Comparison of ENCODE assay signal across 11 mouse cellular contexts in the genomic region with DNA sequence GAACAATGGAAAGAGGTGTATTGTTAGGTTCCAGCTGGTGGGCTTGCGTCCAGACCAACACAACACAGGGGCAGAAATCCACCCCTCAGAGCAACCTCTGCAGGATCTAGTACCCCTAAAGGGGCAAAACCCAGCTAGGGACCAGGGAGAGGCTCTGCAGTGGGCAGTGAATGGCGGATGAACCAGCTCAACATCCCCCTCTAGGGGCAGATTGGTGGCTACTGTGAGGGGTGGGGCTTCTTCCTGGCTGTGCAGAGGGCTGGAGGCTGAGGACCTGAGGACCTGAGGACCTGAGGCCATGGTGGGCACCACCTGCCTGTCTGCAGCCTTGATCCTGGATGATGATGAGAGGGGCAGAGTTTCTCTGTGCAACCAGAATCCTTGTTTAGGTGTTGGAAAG. TPM values are rescaled to one million over a fixed set of nuclear protein-coding genes. Genes with fewer than 3 reads are reported as not detected.
DNase-seq lines count a peak whose midpoint lies in the region; ATAC-seq and TF ChIP-seq lines count a peak whose summit lies in the region.
"Had no signal": no experiment of that assay in that cellular context is flagged by ENCODE, and none has a peak within 500 bp of the region (broad histone marks: within the 10 kb centered on the region; RNA-seq: fewer than 3 reads in every experiment).

No protein-coding gene starts in this region.

- no peak overlapping the region for H3K27ac ChIP-seq in hindbrain, postnatal 0 days
- no peak overlapping the region for H3K27ac ChIP-seq in hindbrain, embryonic 13.5 days

- H3K4me3 ChIP-seq in hindbrain, postnatal 0 days (ENCODE audit: low read length) = no peak overlapping the region
- H3K4me3 ChIP-seq in hindbrain, embryonic 13.5 days = no peak overlapping the region
- H3K4me3 ChIP-seq: megakaryocyte, embryonic 14.5 days had no signal

- no peaks in the 10 kb centered on the region for H3K9me3 ChIP-seq in hindbrain, postnatal 0 days (ENCODE audit: low read length)
- no peaks in the 10 kb centered on the region for H3K9me3 ChIP-seq in hindbrain, embryonic 13.5 days
- H3K9me3 ChIP-seq: megakaryocyte, embryonic 14.5 days had no signal

- H3K9ac ChIP-seq in hindbrain, postnatal 0 days (replicated peaks; ENCODE audit: low read length) = no peak overlapping the region
- no peak overlapping the region for H3K9ac ChIP-seq in hindbrain, embryonic 13.5 days

- intact Hi-C loops in left cerebral cortex, postnatal 36 days (cut with DNase I) = no loop called here

- ATAC-seq in hindbrain, postnatal 0 days = no peak
- no peak for ATAC-seq in hindbrain, embryonic 13.5 days (ENCODE audit: low FRiP score)
- peak; percentile 71 for ATAC-seq in megakaryocyte-erythroid progenitor cell, adult 5-6 weeks (replicated peaks; ENCODE audit: low FRiP score, low TSS enrichment, poor library complexity, severe bottlenecking)
- ATAC-seq: hindbrain, embryonic 16.5 days had no signal

- no peak for DNase-seq in hindbrain, postnatal 0 days (ENCODE audit: low spot score)
- peak; percentile 10 to 17 for DNase-seq in B cell, adult 2 months
- peak; percentile 25 for DNase-seq in c-Kit-positive CD71-negative TER-119-negative erythroid progenitor cells, embryonic 14.5 days (ENCODE audit: low read depth)
- no peak for DNase-seq in left cerebral cortex, postnatal 36 days (ENCODE audit: low spot score in 2 of 2)
- DNase-seq in heart, adult 18-20 months = no peak
- no peak for DNase-seq in right cerebral cortex, adult 18-20 months
- DNase-seq: spleen, adult 18-20 months had no signal

- peak; percentile 43 for TF ChIP-seq CTCF in hindbrain, postnatal 0 days (IDR thresholded peaks at IDR 0.05; ENCODE audit: low read depth)

- no peaks in the 10 kb centered on the region for H3K4me1 ChIP-seq in hindbrain, postnatal 0 days (ENCODE audit: insufficient read depth, low read length)
- no peaks in the 10 kb centered on the region for H3K4me1 ChIP-seq in hindbrain, embryonic 13.5 days (replicated peaks)

- no peak overlapping the region for H3K4me2 ChIP-seq in hindbrain, postnatal 0 days (ENCODE audit: low read depth, low read length)
- H3K4me2 ChIP-seq in hindbrain, embryonic 13.5 days = no peak overlapping the region

- WGBS in hindbrain, postnatal 0 days = 43% methylated on average over 2 of the region's 2 CpGs
- 40% methylated on average over 2 of the region's 2 CpGs for WGBS in hindbrain, embryonic 13.5 days

- no peaks in the 10 kb centered on the region for H3K27me3 ChIP-seq in hindbrain, postnatal 0 days (ENCODE audit: insufficient read depth, low read length)
- peaks cover 7% of the 10 kb centered on the region; the same call in 1 of the 2 replicates for H3K27me3 ChIP-seq in hindbrain, embryonic 13.5 days

- H3K36me3 ChIP-seq in hindbrain, postnatal 0 days (ENCODE audit: insufficient read depth, low read length) = no peaks in the 10 kb centered on the region
- H3K36me3 ChIP-seq in hindbrain, embryonic 13.5 days = no peaks in the 10 kb centered on the region

RNA-seq across cellular contexts. Expression of gene Fam53a, which starts 35.8 kb away (rescaled TPM):
- 22.9 and 48.1 TPM in 2 replicates for total RNA-seq in hindbrain, postnatal 0 days (2014; rRNA removed)
- polyA plus RNA-seq in hindbrain, postnatal 0 days (2015; fragmentation: Nextera tagmentation; extraction: Ambion mirVana) = 26.4 and 27.6 TPM in 2 replicates
- 35.8 and 37.2 TPM in 2 replicates for polyA plus RNA-seq in hindbrain, embryonic 13.5 days (2015; fragmentation: Nextera tagmentation; extraction: Ambion mirVana)
- 44.2 and 44.7 TPM in 2 replicates for total RNA-seq in megakaryocyte-erythroid progenitor cell, adult 5-6 weeks (2014; fragmentation: Nextera tagmentation)
- total RNA-seq in megakaryocyte-erythroid progenitor cell, adult 5-6 weeks (2017) = 14.6 and 21.7 TPM in 2 replicates
- 10 to 100 TPM; 24.6 to 28.6 TPM for total RNA-seq in left cerebral cortex, postnatal 36 days (2021)
- total RNA-seq in heart, adult 18-20 months (2021) = 10 to 100 TPM; 21.6 to 28.7 TPM

RNA-seq across cellular contexts. Expression of gene Gm9903, which starts 36.1 kb away (rescaled TPM):
- total RNA-seq in hindbrain, postnatal 0 days (2014; rRNA removed) = 0.89 and 2.1 TPM in 2 replicates
- polyA plus RNA-seq in hindbrain, postnatal 0 days (2015; fragmentation: Nextera tagmentation; extraction: Ambion mirVana) = 0.21 and 0.66 TPM in 2 replicates
- 0.86 and 0.87 TPM in 2 replicates for polyA plus RNA-seq in hindbrain, embryonic 13.5 days (2015; fragmentation: Nextera tagmentation; extraction: Ambion mirVana)
- not detected in 2 replicates for total RNA-seq in megakaryocyte-erythroid progenitor cell, adult 5-6 weeks (2014; fragmentation: Nextera tagmentation)
- total RNA-seq in megakaryocyte-erythroid progenitor cell, adult 5-6 weeks (2017) = 0.69 TPM in 1 of 2 replicates, not detected in the other
- total RNA-seq in left cerebral cortex, postnatal 36 days (2021) = 1 to 10 TPM in 1 of 2 experiments, under 1 TPM in 1; 0.64 to 1.7 TPM
- 1 to 10 TPM in 1 of 2 experiments, under 1 TPM in 1; 0.87 to 1.2 TPM for total RNA-seq in heart, adult 18-20 months (2021)

RNA-seq across cellular contexts. Expression of gene Slbp, which starts 58.8 kb away (rescaled TPM):
- total RNA-seq in hindbrain, postnatal 0 days (2014; rRNA removed) = 66.0 and 67.4 TPM in 2 replicates
- polyA plus RNA-seq in hindbrain, postnatal 0 days (2015; fragmentation: Nextera tagmentation; extraction: Ambion mirVana) = 128 and 132 TPM in 2 replicates
- 126 and 130 TPM in 2 replicates for polyA plus RNA-seq in hindbrain, embryonic 13.5 days (2015; fragmentation: Nextera tagmentation; extraction: Ambion mirVana)
- total RNA-seq in megakaryocyte-erythroid progenitor cell, adult 5-6 weeks (2014; fragmentation: Nextera tagmentation) = 229 and 276 TPM in 2 replicates
- 348 and 369 TPM in 2 replicates for total RNA-seq in megakaryocyte-erythroid progenitor cell, adult 5-6 weeks (2017)
- 10 to 100 TPM; 22.5 to 26.4 TPM for total RNA-seq in left cerebral cortex, postnatal 36 days (2021)
- total RNA-seq in heart, adult 18-20 months (2021) = 10 to 100 TPM; 13.5 to 14.7 TPM

Comparison
In these comparisons a context has a peak if more than half of its experiments do, and no peak if none do; other contexts are left out.
1. DNase-seq: peak in B cell, adult 2 months (2 of 2) and c-Kit-positive CD71-negative TER-119-negative erythroid progenitor cells, embryonic 14.5 days (single experiment); none in hindbrain, postnatal 0 days (single experiment), left cerebral cortex, postnatal 36 days (0 of 2), heart, adult 18-20 months (0 of 2) and right cerebral cortex, adult 18-20 months (single experiment).